Mouse (Mus musculus) frontal cortex, postnatal 25 days (tissue): ENCODE data around the gene Nom1.
"Not testable (repeated sequence)": the region's sequence is repeated elsewhere in the genome, so short reads cannot be mapped to it uniquely, and the experiment has no call there.

Experiments
- DNase-seq, 2 experiments: peaks; one replicate each; pipeline ENCODE4 v3.0.0; 2022; ENCODE audit warnings: low spot score in 2 of 2

The Nom1 gene

GRCm38 (mm10) chr5:29434228-29434871, at the start of gene Nom1:
TSS of gene Nom1 (plus strand) at chr5:29434664.
- peak; percentile 73 to 82 for DNase-seq

- no peak for DNase-seq
Observed at GRCm38 (mm10) chr5:29387591-29387990, 46.9 kb upstream of the Nom1 start.

GRCm38 (mm10) chr5:29388181-29388943, 46.1 kb upstream of the Nom1 start:
- DNase-seq, result no peak

GRCm38 (mm10) chr5:29388944-29389765, 45.3 kb upstream of the Nom1 start:
- peak; percentile 63 to 68 for DNase-seq

GRCm38 (mm10) chr5:29398427-29398826, 36.0 kb upstream of the Nom1 start:
- no peak for DNase-seq

- DNase-seq, result no peak
Observed at GRCm38 (mm10) chr5:29410854-29411253, 23.6 kb upstream of the Nom1 start.

- no peak for DNase-seq
Observed at GRCm38 (mm10) chr5:29413041-29413440, 21.4 kb upstream of the Nom1 start.

GRCm38 (mm10) chr5:29423330-29423729, 11.1 kb upstream of the Nom1 start:
- DNase-seq, result not testable (repeated sequence)

- DNase-seq, result no peak
Observed at GRCm38 (mm10) chr5:29434872-29435358, 451 bp downstream of the Nom1 start.

GRCm38 (mm10) chr5:29435491-29435890, 1.0 kb downstream of the Nom1 start:
- no peak for DNase-seq

GRCm38 (mm10) chr5:29436728-29437127, 2.3 kb downstream of the Nom1 start:
- not testable (repeated sequence) for DNase-seq

- DNase-seq, result no peak
Observed at GRCm38 (mm10) chr5:29445275-29445674, 10.8 kb downstream of the Nom1 start.

GRCm38 (mm10) chr5:29452352-29452751, 17.9 kb downstream of the Nom1 start:
- DNase-seq, result no peak

GRCm38 (mm10) chr5:29456895-29457656, 22.6 kb downstream of the Nom1 start:
- no peak for DNase-seq

- DNase-seq, result no peak
Observed at GRCm38 (mm10) chr5:29462943-29463686, 28.7 kb downstream of the Nom1 start.

- DNase-seq, result no peak
Observed at GRCm38 (mm10) chr5:29467489-29468350, 33.3 kb downstream of the Nom1 start.

- DNase-seq, result no peak
Observed at GRCm38 (mm10) chr5:29468351-29469065, 34.0 kb downstream of the Nom1 start.

GRCm38 (mm10) chr5:29469501-29469900, 35.0 kb downstream of the Nom1 start:
- no peak for DNase-seq

GRCm38 (mm10) chr5:29470271-29470670, 35.8 kb downstream of the Nom1 start:
- no peak for DNase-seq
